Mouse (Mus musculus): ENCODE measurements around the gene Syt5. TPM values are rescaled to one million over a fixed set of nuclear protein-coding genes. Genes with fewer than 3 reads are reported as not detected.

The Syt5 gene
- total RNA-seq, 1 experiment = 3.0 TPM

DNA sequence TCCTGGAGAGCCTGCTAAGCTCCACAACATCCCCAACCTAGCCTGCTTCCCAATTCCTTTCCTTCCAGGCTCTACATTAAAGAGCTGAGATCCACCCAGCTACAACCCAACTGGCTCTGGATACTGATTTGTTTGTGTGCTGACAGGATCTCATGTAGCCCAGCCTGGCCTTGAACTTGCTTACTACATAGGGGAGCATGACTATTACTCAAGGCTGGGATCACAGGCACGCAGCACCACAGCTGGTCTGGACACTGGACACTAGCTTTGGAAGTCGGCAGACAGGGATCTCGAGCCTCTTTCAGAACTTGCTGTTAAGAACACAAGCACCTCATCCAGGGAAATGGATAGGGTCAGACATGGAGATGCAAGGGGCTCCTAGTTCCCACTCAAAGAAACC lies 50.9 kb downstream of the Syt5 start:
- DNase-seq (ENCODE audit: low read depth, low spot score) = no peak
- in situ Hi-C loops (cut with MboI; ENCODE audit: low sequenced_read_pairs in 2 of 2, unreplicated experiment in 2 of 2) = no loop called here
- H3K36me3 ChIP-seq (ENCODE audit: control insufficient read depth, insufficient read depth, low read length, poor library complexity, severe bottlenecking) = peaks cover 9% of the 10 kb centered on the region
- TF ChIP-seq ZC3H11A (IDR thresholded peaks at IDR 0.05; ENCODE audit: borderline replicate concordance, low read depth, low read length) = no peak
- no peak for TF ChIP-seq MAFK (IDR thresholded peaks at IDR 0.05; ENCODE audit: insufficient read depth, low read depth, low read length)
- TF ChIP-seq ZNF384 (IDR thresholded peaks at IDR 0.05; ENCODE audit: low read depth, low read length) = no peak
- TF ChIP-seq HCFC1 (IDR thresholded peaks at IDR 0.05; ENCODE audit: borderline replicate concordance, insufficient read depth, low read length) = no peak
- TF ChIP-seq CHD2 (IDR thresholded peaks at IDR 0.05; ENCODE audit: low read depth, low read length) = no peak
- no peak overlapping the region for H3K4me3 ChIP-seq (ENCODE audit: insufficient read depth in 1 of 2, low read depth in 1 of 2, low read length in 2 of 2, poor library complexity in 1 of 2, severe bottlenecking in 1 of 2)
- no peak overlapping the region for H3K9ac ChIP-seq (ENCODE audit: insufficient read depth, low read depth, low read length, poor library complexity, severe bottlenecking)
- H3K27ac ChIP-seq (ENCODE audit: insufficient read depth, low read depth, low read length, poor library complexity, severe bottlenecking) = no peak overlapping the region
- H3K9me3 ChIP-seq (ENCODE audit: control insufficient read depth, insufficient read depth, low read depth, low read length) = no peaks in the 10 kb centered on the region
- H3K4me1 ChIP-seq (ENCODE audit: control insufficient read depth in 2 of 2, insufficient read depth in 2 of 2, low read length in 2 of 2, poor library complexity in 1 of 2) = no peaks in the 10 kb centered on the region; a peak in 1 of 4 replicates

DNA sequence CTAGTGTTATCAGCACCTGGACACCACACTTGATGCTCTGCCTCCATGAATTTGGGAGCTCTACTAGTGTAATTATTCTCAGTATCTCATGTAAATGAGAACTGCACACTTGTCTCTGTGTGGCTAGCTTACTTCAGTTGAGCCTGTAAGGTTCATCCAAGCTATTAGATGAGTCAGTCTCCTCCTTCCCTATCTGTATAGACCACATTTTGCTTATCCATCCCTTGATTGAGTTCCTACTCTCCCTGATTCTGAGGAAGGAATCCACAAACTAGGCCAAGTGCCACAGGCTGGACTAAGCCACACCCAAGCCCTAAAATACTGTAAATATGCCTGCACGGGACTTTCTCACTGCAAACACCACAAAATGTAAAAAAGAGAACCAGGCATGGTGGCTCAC lies 53.4 kb downstream of the Syt5 start:
- Histone ChIP-seq H3K4me3 (ENCODE audit: insufficient read depth in 1 of 2, low read depth in 1 of 2, low read length in 2 of 2, poor library complexity in 1 of 2, severe bottlenecking in 1 of 2) (no peak overlapping the region), H3K27ac (ENCODE audit: insufficient read depth, low read depth, low read length, poor library complexity, severe bottlenecking) (no peak overlapping the region), H3K9ac (ENCODE audit: insufficient read depth, low read depth, low read length, poor library complexity, severe bottlenecking) (no peak overlapping the region), H3K36me3 (ENCODE audit: control insufficient read depth, insufficient read depth, low read length, poor library complexity, severe bottlenecking) (peaks cover 15% of the 10 kb centered on the region), H3K9me3 (ENCODE audit: control insufficient read depth, insufficient read depth, low read depth, low read length) (no peaks in the 10 kb centered on the region), H3K4me1 (ENCODE audit: control insufficient read depth in 2 of 2, insufficient read depth in 2 of 2, low read length in 2 of 2, poor library complexity in 1 of 2) (no peaks in the 10 kb centered on the region)
- no peak for DNase-seq (ENCODE audit: low read depth, low spot score)
- in situ Hi-C loops (cut with MboI; ENCODE audit: low sequenced_read_pairs in 2 of 2, unreplicated experiment in 2 of 2) = no loop called here
- no peak for TF ChIP-seq CHD2 (IDR thresholded peaks at IDR 0.05; ENCODE audit: low read depth, low read length)
- TF ChIP-seq MAFK (IDR thresholded peaks at IDR 0.05; ENCODE audit: insufficient read depth, low read depth, low read length) = no peak
- TF ChIP-seq ZC3H11A (IDR thresholded peaks at IDR 0.05; ENCODE audit: borderline replicate concordance, low read depth, low read length) = no peak
- no peak for TF ChIP-seq ZNF384 (IDR thresholded peaks at IDR 0.05; ENCODE audit: low read depth, low read length)
- no peak for TF ChIP-seq HCFC1 (IDR thresholded peaks at IDR 0.05; ENCODE audit: borderline replicate concordance, insufficient read depth, low read length)

- no peak overlapping the region for H3K4me3 ChIP-seq (ENCODE audit: insufficient read depth in 1 of 2, low read depth in 1 of 2, low read length in 2 of 2, poor library complexity in 1 of 2, severe bottlenecking in 1 of 2)
- peaks cover 17% of the 10 kb centered on the region for H3K36me3 ChIP-seq (ENCODE audit: control insufficient read depth, insufficient read depth, low read length, poor library complexity, severe bottlenecking)
- H3K9me3 ChIP-seq (ENCODE audit: control insufficient read depth, insufficient read depth, low read depth, low read length) = no peaks in the 10 kb centered on the region
- no peak for DNase-seq (ENCODE audit: low read depth, low spot score)
- TF ChIP-seq HCFC1 (IDR thresholded peaks at IDR 0.05; ENCODE audit: borderline replicate concordance, insufficient read depth, low read length) (no peak), ZC3H11A (IDR thresholded peaks at IDR 0.05; ENCODE audit: borderline replicate concordance, low read depth, low read length) (no peak), ZNF384 (IDR thresholded peaks at IDR 0.05; ENCODE audit: low read depth, low read length) (no peak), CHD2 (IDR thresholded peaks at IDR 0.05; ENCODE audit: low read depth, low read length) (no peak), MAFK (IDR thresholded peaks at IDR 0.05; ENCODE audit: insufficient read depth, low read depth, low read length) (no peak)
- H3K9ac ChIP-seq (ENCODE audit: insufficient read depth, low read depth, low read length, poor library complexity, severe bottlenecking) = no peak overlapping the region
- no peak overlapping the region for H3K27ac ChIP-seq (ENCODE audit: insufficient read depth, low read depth, low read length, poor library complexity, severe bottlenecking)
- no peaks in the 10 kb centered on the region for H3K4me1 ChIP-seq (ENCODE audit: control insufficient read depth in 2 of 2, insufficient read depth in 2 of 2, low read length in 2 of 2, poor library complexity in 1 of 2)
- in situ Hi-C loops (cut with MboI; ENCODE audit: low sequenced_read_pairs in 2 of 2, unreplicated experiment in 2 of 2) = no loop called here
These were observed 54.8 kb downstream of the Syt5 start for GRCm38 (mm10) chr7:4492284-4493224.

DNA sequence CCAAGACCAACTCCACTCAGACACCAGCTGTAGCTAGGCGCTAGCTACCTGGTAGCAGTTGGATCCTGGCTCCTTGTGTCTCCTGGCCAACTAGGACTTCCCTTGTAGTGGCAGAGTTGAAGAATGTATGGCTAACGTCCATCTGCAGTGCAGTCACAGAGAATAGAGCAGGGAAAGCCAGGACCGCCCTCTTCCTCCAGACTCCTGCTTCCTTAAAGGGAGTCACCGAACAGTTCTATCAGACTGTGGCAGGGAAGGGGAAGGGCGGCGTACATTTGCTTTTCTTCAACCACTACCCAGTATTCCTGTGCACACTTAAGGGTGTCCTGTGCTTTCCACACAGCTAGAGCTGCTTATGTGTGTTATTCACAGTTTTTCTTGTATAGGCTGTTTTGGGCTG lies 56.0 kb downstream of the Syt5 start:
- peaks cover 14% of the 10 kb centered on the region; the same call in 1 of the 2 replicates for H3K36me3 ChIP-seq (ENCODE audit: control insufficient read depth, insufficient read depth, low read length, poor library complexity, severe bottlenecking)
- no peak for DNase-seq (ENCODE audit: low read depth, low spot score)
- no peak overlapping the region for H3K27ac ChIP-seq (ENCODE audit: insufficient read depth, low read depth, low read length, poor library complexity, severe bottlenecking)
- no peak overlapping the region for H3K9ac ChIP-seq (ENCODE audit: insufficient read depth, low read depth, low read length, poor library complexity, severe bottlenecking)
- H3K9me3 ChIP-seq (ENCODE audit: control insufficient read depth, insufficient read depth, low read depth, low read length) = no peaks in the 10 kb centered on the region
- TF ChIP-seq MAFK (IDR thresholded peaks at IDR 0.05; ENCODE audit: insufficient read depth, low read depth, low read length) (no peak), HCFC1 (IDR thresholded peaks at IDR 0.05; ENCODE audit: borderline replicate concordance, insufficient read depth, low read length) (no peak), ZC3H11A (IDR thresholded peaks at IDR 0.05; ENCODE audit: borderline replicate concordance, low read depth, low read length) (no peak), CHD2 (IDR thresholded peaks at IDR 0.05; ENCODE audit: low read depth, low read length) (no peak), ZNF384 (IDR thresholded peaks at IDR 0.05; ENCODE audit: low read depth, low read length) (no peak)
- no peak overlapping the region for H3K4me3 ChIP-seq (ENCODE audit: insufficient read depth in 1 of 2, low read depth in 1 of 2, low read length in 2 of 2, poor library complexity in 1 of 2, severe bottlenecking in 1 of 2)
- H3K4me1 ChIP-seq (ENCODE audit: control insufficient read depth in 2 of 2, insufficient read depth in 2 of 2, low read length in 2 of 2, poor library complexity in 1 of 2) = no peaks in the 10 kb centered on the region
- in situ Hi-C loops (cut with MboI; ENCODE audit: low sequenced_read_pairs in 2 of 2, unreplicated experiment in 2 of 2) = no loop called here

Other genes with a start within 250 kb of the Syt5 start
- not detected in 2 replicates for gene Ncr1, start 209.8 kb downstream of the Syt5 start, total RNA-seq (2012; rRNA removed)
- gene Gp6, start 149.8 kb downstream of the Syt5 start, total RNA-seq (2012; rRNA removed) = not detected in 2 replicates
- gene Rdh13, start 101.9 kb downstream of the Syt5 start, total RNA-seq (2012; rRNA removed) = 25.3 and 27.0 TPM in 2 replicates
- 0.18 and 0.42 TPM in 2 replicates for gene Eps8l1, start 86.9 kb downstream of the Syt5 start, total RNA-seq (2012; rRNA removed)
- 83.2 and 126 TPM in 2 replicates for gene Ppp1r12c, start 45.9 kb downstream of the Syt5 start, total RNA-seq (2012; rRNA removed)
- gene Tnnt1, start 31.2 kb downstream of the Syt5 start, total RNA-seq (2012; rRNA removed) = 6.3 and 8.4 TPM in 2 replicates
- gene Tnni3, start 23.3 kb downstream of the Syt5 start, total RNA-seq (2012; rRNA removed) = 7.8 and 17.9 TPM in 2 replicates
- 3.1 and 6.3 TPM in 2 replicates for gene Dnaaf3, start 15.1 kb downstream of the Syt5 start, total RNA-seq (2012; rRNA removed)
- gene Ptprh, start 56.5 kb upstream of the Syt5 start, total RNA-seq (2012; rRNA removed) = 0.18 TPM in 1 of 2 replicates, not detected in the other
- gene Tmem86b, start 83.9 kb upstream of the Syt5 start, total RNA-seq (2012; rRNA removed) = 8.1 and 8.6 TPM in 2 replicates
- gene Ppp6r1, start 111.5 kb upstream of the Syt5 start, total RNA-seq (2012; rRNA removed) = 55.4 and 62.9 TPM in 2 replicates
- gene Hspbp1, start 137.5 kb upstream of the Syt5 start, total RNA-seq (2012; rRNA removed) = 56.6 and 61.2 TPM in 2 replicates
- 20.7 and 26.2 TPM in 2 replicates for gene Brsk1, start 143.1 kb upstream of the Syt5 start, total RNA-seq (2012; rRNA removed)
- 0.53 and 0.94 TPM in 2 replicates for gene Tmem150b, start 177.7 kb upstream of the Syt5 start, total RNA-seq (2012; rRNA removed)
- gene Kmt5c, start 192.6 kb upstream of the Syt5 start, total RNA-seq (2012; rRNA removed) = 68.4 and 121 TPM in 2 replicates
- 46.4 and 130 TPM in 2 replicates for gene Cox6b2, start 205.6 kb upstream of the Syt5 start, total RNA-seq (2012; rRNA removed)
- gene Fam71e2, start 223.8 kb upstream of the Syt5 start, total RNA-seq (2012; rRNA removed) = 0.11 TPM in 1 of 2 replicates, not detected in the other
- 1.2 and 2.1 TPM in 2 replicates for gene Il11, start 235.3 kb upstream of the Syt5 start, total RNA-seq (2012; rRNA removed)
- not detected in 2 replicates for gene Tmem190, start 235.4 kb upstream of the Syt5 start, total RNA-seq (2012; rRNA removed)
- gene Tmem238, start 242.1 kb upstream of the Syt5 start, total RNA-seq (2012; rRNA removed) = 13.0 and 27.7 TPM in 2 replicates
- 1,352 and 1,377 TPM in 2 replicates for gene Rpl28, start 245.3 kb upstream of the Syt5 start, total RNA-seq (2012; rRNA removed)